Mouse (Mus musculus) embryonic facial prominence, embryonic 12.5 days (tissue): ENCODE measurements at regions not wholly inside any gene's neighbourhood (a gene's known extent, or its start where the extent isn't known, plus 50 kb on each side); places are given as distances from the start of the nearest gene placed in this dataset.

Source experiments
- ATAC-seq: fragments of 200-750 bp; cut with Nextera tagmentation; 2 replicates; pipeline ENCODE4 v1.8.0; 2017; ENCODE audit not compliant: insufficient number of reproducible peaks, insufficient read depth, low FRiP score, low TSS enrichment
- H3K27ac ChIP-seq: fragments of 300-500 bp; sonication (generic); 2 replicates; pipeline ENCODE4 v1.5.1; 2016; ENCODE audit warnings: mild to moderate bottlenecking
- H3K27me3 ChIP-seq: fragments of 300-500 bp; sonication (generic); 2 replicates; pipeline ENCODE4 v1.6.1; 2016; ENCODE audit warnings: mild to moderate bottlenecking, moderate library complexity
- H3K36me3 ChIP-seq: fragments of 300-500 bp; sonication (generic); 2 replicates; pipeline ENCODE4 v1.6.1; 2016; ENCODE audit warnings: mild to moderate bottlenecking
- H3K4me1 ChIP-seq: fragments of 300-500 bp; sonication (generic); 2 replicates; pipeline ENCODE4 v1.6.1; 2016
- H3K4me2 ChIP-seq: fragments of 300-500 bp; sonication (generic); replicated peaks from 2 replicates; pipeline ENCODE4 v1.6.1; 2016; ENCODE audit warnings: mild to moderate bottlenecking, moderate library complexity
- H3K4me3 ChIP-seq: fragments of 300-500 bp; sonication (generic); 2 replicates; pipeline ENCODE4 v1.5.1; 2016; ENCODE audit warnings: mild to moderate bottlenecking
- H3K9ac ChIP-seq: fragments of 300-500 bp; sonication (generic); 2 replicates; pipeline ENCODE4 v1.6.1; 2016; ENCODE audit warnings: mild to moderate bottlenecking, moderate library complexity
- H3K9me3 ChIP-seq: fragments of 300-500 bp; sonication (generic); 2 replicates; pipeline ENCODE4 v1.6.1; 2016; ENCODE audit warnings: mild to moderate bottlenecking, moderate library complexity
- WGBS: fragments of 180-500 bp; shearing (Covaris S2); methylation state at CpG from one replicate; pipeline ENCODE4 v1.1.7; 2016; 5-methylcytosine and 5-hydroxymethylcytosine counted together

- Histone ChIP-seq H3K9me3 (no peaks in the 10 kb centered on the region), H3K27ac (no peak overlapping the region), H3K27me3 (no peaks in the 10 kb centered on the region), H3K9ac (no peak overlapping the region), H3K4me2 (no peak overlapping the region), H3K4me1 (no peaks in the 10 kb centered on the region), H3K36me3 (no peaks in the 10 kb centered on the region), H3K4me3 (no peak overlapping the region)
- ATAC-seq: no peak
- 82% methylated on average over 3 of the region's 3 CpGs for WGBS
Observed at GRCm38 (mm10) chr10:53482919-53483318, 103.2 kb upstream of the Cep85l start.

DNA sequence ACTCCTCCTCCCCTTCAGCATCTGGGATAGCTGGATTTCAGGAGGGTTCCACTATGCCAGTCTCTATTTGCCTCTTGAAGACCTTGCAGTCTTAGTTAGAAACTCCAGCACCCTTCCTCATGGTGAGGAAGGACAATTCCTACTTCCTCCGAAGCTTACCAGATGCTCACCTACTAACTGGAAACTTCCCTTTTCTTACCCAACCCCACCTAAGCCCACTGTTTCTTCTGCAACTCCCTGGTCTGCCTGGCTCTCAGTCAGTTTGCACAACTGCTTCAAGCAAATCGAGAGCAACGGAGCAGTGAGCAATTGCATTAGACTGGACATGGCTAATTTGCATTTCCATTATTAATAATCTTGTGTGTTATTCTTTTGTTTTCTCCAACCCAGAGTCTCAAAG, 90.5 kb upstream of the Cep85l start:
- WGBS: 88% methylated on average over 3 of the region's 3 CpGs
- no peaks in the 10 kb centered on the region for H3K36me3 ChIP-seq
- H3K4me2 ChIP-seq: no peak overlapping the region
- no peak for ATAC-seq
- H3K27ac ChIP-seq: no peak overlapping the region
- H3K9me3 ChIP-seq: peaks cover 7% of the 10 kb centered on the region
- no peak overlapping the region for H3K4me3 ChIP-seq
- H3K4me1 ChIP-seq: no peaks in the 10 kb centered on the region
- H3K9ac ChIP-seq: no peak overlapping the region
- no peaks in the 10 kb centered on the region for H3K27me3 ChIP-seq

DNA sequence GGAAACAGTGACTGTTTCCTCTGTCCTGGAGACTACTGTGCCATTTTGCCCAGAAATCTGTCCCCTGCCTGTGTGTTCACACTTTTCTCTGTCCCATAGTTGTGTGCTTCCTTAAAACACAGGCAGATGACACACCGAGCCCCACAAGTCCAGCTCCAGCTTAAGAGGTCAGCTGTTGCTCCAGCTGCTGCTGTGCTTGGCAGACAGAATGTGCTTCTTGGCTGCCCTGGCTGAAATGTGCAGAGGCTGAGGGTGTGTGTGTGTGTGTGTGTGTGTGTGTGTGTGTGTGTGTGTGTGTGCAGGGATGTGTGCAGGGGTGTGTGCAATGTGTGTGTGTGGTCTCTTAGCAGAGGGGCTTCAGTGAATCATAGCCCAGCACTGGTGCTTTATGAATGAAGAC, 89.9 kb upstream of the Cep85l start:
- no peak for ATAC-seq
- WGBS: 82% methylated on average over 1 of the region's 1 CpGs
- Histone ChIP-seq H3K27ac (no peak overlapping the region), H3K4me2 (no peak overlapping the region), H3K9me3 (peaks cover 6% of the 10 kb centered on the region), H3K4me1 (no peaks in the 10 kb centered on the region), H3K9ac (no peak overlapping the region), H3K27me3 (no peaks in the 10 kb centered on the region), H3K4me3 (no peak overlapping the region), H3K36me3 (no peaks in the 10 kb centered on the region)

DNA sequence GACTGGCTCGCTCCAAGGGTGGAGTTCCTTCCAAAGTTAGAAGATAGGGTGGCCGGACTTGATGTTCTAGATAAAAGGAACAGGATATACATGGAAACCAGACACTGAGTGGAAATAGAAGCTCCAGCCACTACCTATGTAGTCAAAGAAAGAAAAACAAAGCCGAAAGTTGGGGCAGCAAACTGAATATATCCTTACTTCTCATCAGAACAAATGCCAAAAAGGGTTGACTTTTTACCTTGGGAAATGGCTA, 88.5 kb upstream of the Cep85l start:
- no peak overlapping the region for H3K4me3 ChIP-seq
- H3K9me3 ChIP-seq: peaks cover 4% of the 10 kb centered on the region
- WGBS: 87% methylated on average over 3 of the region's 3 CpGs
- H3K4me1 ChIP-seq: no peaks in the 10 kb centered on the region
- H3K27ac ChIP-seq: no peak overlapping the region
- ATAC-seq: no peak
- H3K27me3 ChIP-seq: no peaks in the 10 kb centered on the region
- H3K4me2 ChIP-seq: no peak overlapping the region
- H3K9ac ChIP-seq: no peak overlapping the region
- no peaks in the 10 kb centered on the region for H3K36me3 ChIP-seq

DNA sequence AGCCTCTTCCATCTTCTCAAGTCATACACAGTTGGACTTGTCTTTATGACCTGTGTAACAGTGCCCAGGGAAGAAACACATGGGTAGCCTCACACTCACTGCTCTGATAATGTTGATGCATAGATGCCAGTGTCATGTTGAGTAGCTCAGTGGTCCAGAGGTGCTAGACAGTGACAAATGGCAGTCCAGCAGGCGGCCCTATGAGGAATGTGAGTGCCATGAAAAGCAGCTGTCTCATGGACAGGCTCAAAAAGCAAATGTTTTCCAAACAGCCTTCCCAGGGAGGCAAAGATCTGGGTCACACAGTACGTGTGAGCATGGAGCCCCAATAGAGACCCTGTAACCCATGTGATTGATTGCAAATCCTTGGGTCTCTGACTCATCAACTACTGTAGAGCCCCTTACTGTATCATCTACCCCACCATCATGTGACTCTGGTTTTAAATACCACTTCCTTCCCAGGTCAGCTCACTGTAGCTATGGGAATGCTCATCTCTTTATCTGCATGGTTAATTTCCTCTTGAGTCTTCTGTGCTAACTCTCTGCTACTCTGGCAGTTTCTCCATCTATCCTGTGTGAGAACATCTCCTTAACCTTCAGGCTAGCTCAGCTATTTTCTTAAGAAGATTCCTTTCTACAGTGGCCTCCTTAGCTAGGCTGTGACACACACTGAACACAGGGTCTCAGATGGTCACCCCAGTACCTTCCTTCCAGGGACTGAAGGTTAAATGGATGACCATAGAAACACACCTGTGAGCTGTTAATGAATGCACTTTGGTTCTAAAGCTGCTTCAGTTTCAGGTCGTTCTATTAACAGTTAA, 87.9 kb upstream of the Cep85l start:
- Histone ChIP-seq H3K4me1 (peaks cover 2% of the 10 kb centered on the region; the same call in 1 of the 2 replicates), H3K9ac (no peak overlapping the region), H3K9me3 (peaks cover 4% of the 10 kb centered on the region), H3K27me3 (no peaks in the 10 kb centered on the region), H3K27ac (no peak overlapping the region), H3K36me3 (no peaks in the 10 kb centered on the region), H3K4me3 (no peak overlapping the region), H3K4me2 (no peak overlapping the region)
- 81% methylated on average over 3 of the region's 3 CpGs for WGBS
- no peak for ATAC-seq

GRCm38 (mm10) chr10:53466851-53467250, 87.1 kb upstream of the Cep85l start:
- H3K4me1 ChIP-seq: peaks cover 6% of the 10 kb centered on the region; the same call in 1 of the 2 replicates
- no peaks in the 10 kb centered on the region for H3K36me3 ChIP-seq
- WGBS: 87% methylated on average over 1 of the region's 1 CpGs
- no peak for ATAC-seq
- H3K4me2 ChIP-seq: no peak overlapping the region
- H3K4me3 ChIP-seq: no peak overlapping the region
- no peaks in the 10 kb centered on the region for H3K27me3 ChIP-seq
- H3K9me3 ChIP-seq: no peaks in the 10 kb centered on the region
- no peak overlapping the region for H3K9ac ChIP-seq
- H3K27ac ChIP-seq: no peak overlapping the region

DNA sequence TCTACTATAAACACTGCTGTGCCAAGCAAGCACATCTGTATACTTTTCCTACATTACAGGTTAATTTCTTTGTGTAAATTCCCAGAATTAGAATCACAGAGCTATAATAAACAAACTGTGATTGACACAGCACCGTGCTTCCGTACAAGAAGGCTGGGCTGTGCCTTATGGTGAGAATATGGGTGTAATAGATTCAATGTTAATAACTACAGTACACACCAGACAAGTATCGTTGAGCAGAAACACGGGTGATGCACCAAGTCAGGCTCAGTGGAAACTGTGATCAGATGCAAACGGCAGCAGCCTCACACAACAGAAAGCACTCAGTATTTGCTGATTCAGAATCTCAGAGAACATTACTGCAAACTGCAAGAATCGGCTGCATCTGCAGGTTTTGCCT, 86.5 kb upstream of the Cep85l start:
- WGBS: 78% methylated on average over 6 of the region's 6 CpGs
- H3K27me3 ChIP-seq: no peaks in the 10 kb centered on the region
- no peak overlapping the region for H3K27ac ChIP-seq
- H3K9me3 ChIP-seq: no peaks in the 10 kb centered on the region
- no peak overlapping the region for H3K4me3 ChIP-seq
- no peaks in the 10 kb centered on the region for H3K36me3 ChIP-seq
- no peak for ATAC-seq
- no peak overlapping the region for H3K4me2 ChIP-seq
- H3K9ac ChIP-seq: no peak overlapping the region
- peaks cover 6% of the 10 kb centered on the region; the same call in 1 of the 2 replicates for H3K4me1 ChIP-seq

DNA sequence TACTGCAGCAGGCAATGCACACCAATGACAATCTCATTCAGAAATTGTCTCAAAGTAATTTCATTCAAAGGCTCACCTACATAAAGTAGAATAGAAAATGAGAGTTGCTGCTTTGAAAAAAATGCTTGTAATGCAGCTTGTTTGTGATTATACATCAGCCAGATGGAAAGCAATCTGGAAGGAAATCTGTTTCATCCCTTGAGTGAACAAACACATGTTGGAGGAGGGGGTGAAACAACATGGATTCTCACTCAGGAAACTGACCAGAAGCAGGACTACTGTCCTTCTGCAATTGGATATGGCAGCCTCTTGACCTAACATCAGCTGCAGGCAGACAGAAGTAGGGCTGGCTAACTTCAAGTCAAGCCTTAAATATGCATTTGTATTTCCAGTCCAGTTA, 84.8 kb upstream of the Cep85l start:
- Histone ChIP-seq H3K27me3 (no peaks in the 10 kb centered on the region), H3K4me3 (no peak overlapping the region), H3K36me3 (no peaks in the 10 kb centered on the region), H3K4me1 (peaks cover 6% of the 10 kb centered on the region; the same call in 1 of the 2 replicates), H3K4me2 (no peak overlapping the region), H3K9me3 (no peaks in the 10 kb centered on the region), H3K9ac (no peak overlapping the region), H3K27ac (no peak overlapping the region)
- no peak for ATAC-seq

GRCm38 (mm10) chr10:53464006-53464405, 84.3 kb upstream of the Cep85l start:
- no peak overlapping the region for H3K27ac ChIP-seq
- H3K4me3 ChIP-seq: no peak overlapping the region
- H3K9me3 ChIP-seq: no peaks in the 10 kb centered on the region
- WGBS: 64% methylated on average over 6 of the region's 6 CpGs
- no peak overlapping the region for H3K9ac ChIP-seq
- no peaks in the 10 kb centered on the region for H3K36me3 ChIP-seq
- H3K27me3 ChIP-seq: no peaks in the 10 kb centered on the region
- no peak for ATAC-seq
- H3K4me1 ChIP-seq: peaks cover 6% of the 10 kb centered on the region; the same call in 1 of the 2 replicates
- no peak overlapping the region for H3K4me2 ChIP-seq

DNA sequence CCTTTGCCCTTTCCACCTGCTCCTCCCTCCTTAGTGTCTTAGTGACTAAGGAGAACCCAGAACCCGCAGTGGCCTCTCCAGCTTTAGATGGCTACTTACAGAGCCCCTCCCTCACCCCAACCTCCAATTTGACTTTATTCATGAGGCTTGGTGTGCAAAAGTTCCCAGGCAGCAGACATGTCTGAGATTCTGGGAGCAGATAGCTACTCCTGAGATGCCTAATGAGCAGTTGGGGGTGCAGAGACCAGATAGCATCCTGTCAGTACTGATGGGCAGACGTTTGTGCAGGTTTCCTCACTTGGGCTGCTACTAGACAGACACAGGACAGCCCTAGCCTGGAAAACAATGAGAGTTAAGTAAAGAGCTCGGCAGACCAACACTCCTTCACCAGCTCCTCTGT, 83.7 kb upstream of the Cep85l start:
- no peaks in the 10 kb centered on the region for H3K9me3 ChIP-seq
- H3K9ac ChIP-seq: no peak overlapping the region
- H3K36me3 ChIP-seq: no peaks in the 10 kb centered on the region
- 38% methylated on average over 3 of the region's 3 CpGs for WGBS
- H3K4me3 ChIP-seq: no peak overlapping the region
- H3K27me3 ChIP-seq: no peaks in the 10 kb centered on the region
- H3K4me2 ChIP-seq: no peak overlapping the region
- ATAC-seq: no peak
- H3K4me1 ChIP-seq: peaks cover 6% of the 10 kb centered on the region; the same call in 1 of the 2 replicates
- H3K27ac ChIP-seq: no peak overlapping the region

- no peak for ATAC-seq
- H3K9me3 ChIP-seq: no peaks in the 10 kb centered on the region
- H3K27me3 ChIP-seq: no peaks in the 10 kb centered on the region
- WGBS: 35% methylated on average over 15 of the region's 15 CpGs
- no peaks in the 10 kb centered on the region for H3K36me3 ChIP-seq
- peak overlapping the region; percentile 16; the same call in 1 of the 2 replicates for H3K4me2 ChIP-seq
- H3K4me3 ChIP-seq: no peak overlapping the region
- no peak overlapping the region for H3K27ac ChIP-seq
- peaks cover 6% of the 10 kb centered on the region; the same call in 1 of the 2 replicates for H3K4me1 ChIP-seq
- H3K9ac ChIP-seq: no peak overlapping the region
Observed at GRCm38 (mm10) chr10:53462449-53463308, 82.9 kb upstream of the Cep85l start.
